12 mouse cellular contexts compared by ENCODE assay signal in the genomic region with DNA sequence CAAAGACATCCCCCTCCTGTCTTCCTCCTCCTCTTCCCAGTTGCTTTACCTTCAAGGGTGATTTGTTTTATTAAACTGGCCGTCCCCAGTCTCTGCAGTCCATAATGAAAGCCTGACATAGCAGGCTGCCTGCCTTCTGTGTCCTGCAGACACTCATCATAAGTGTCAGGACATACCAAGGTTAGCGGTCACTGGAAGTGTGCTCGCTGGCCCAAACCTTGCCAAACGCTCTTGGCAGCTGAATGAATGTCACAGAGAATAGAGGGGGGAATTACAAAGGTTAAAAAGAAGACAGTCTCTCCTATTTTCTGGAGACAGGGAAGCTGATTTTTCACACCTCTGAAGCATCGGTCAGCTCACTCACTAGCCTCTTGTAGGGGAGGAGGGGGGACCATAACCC. TPM values are rescaled to one million over a fixed set of nuclear protein-coding genes. Genes with fewer than 3 reads are reported as not detected.
DNase-seq lines count a peak whose midpoint lies in the region; ATAC-seq and TF ChIP-seq lines count a peak whose summit lies in the region.
"Had no signal": no experiment of that assay in that cellular context is flagged by ENCODE, and none has a peak within 500 bp of the region (broad histone marks: within the 10 kb centered on the region; RNA-seq: fewer than 3 reads in every experiment).

No protein-coding gene starts in this region.

- ATAC-seq in hindbrain, embryonic 16.5 days: no peak
- ATAC-seq in neural tube, embryonic 11.5 days (ENCODE audit: insufficient read depth, low FRiP score, low TSS enrichment): no peak
- ATAC-seq in heart, embryonic 15.5 days (replicated peaks; ENCODE audit: insufficient number of reproducible peaks, insufficient read depth, low FRiP score, low read depth): peak; percentile 59; the same call in 1 of the 2 replicates
- ATAC-seq in neural tube, embryonic 15.5 days (ENCODE audit: low FRiP score): peak; percentile 50; the same call in 1 of the 2 replicates
- no peak for ATAC-seq in liver, postnatal 0 days

- DNase-seq in hindbrain, embryonic 10.5 days (ENCODE audit: low spot score): no peak
- no peak for DNase-seq in neural tube, embryonic 11.5 days (ENCODE audit: low spot score)
- no peak for DNase-seq in neural tube, embryonic 10.5 days (ENCODE audit: extremely low spot score, low spot score)
- DNase-seq in liver, postnatal 0 days: no peak
- DNase-seq in urinary bladder, postnatal 36 days (ENCODE audit: low spot score in 2 of 2): no peak
- DNase-seq: cerebellum, postnatal 36 days; gastrocnemius, postnatal 14 days; kidney, adult 8-10 months had no signal

- H3K9ac ChIP-seq in hindbrain, embryonic 16.5 days (ENCODE audit: low read depth, low read length): no peak overlapping the region
- H3K9ac ChIP-seq in neural tube, embryonic 11.5 days (ENCODE audit: low read length): 0 out of 2 replicates have a peak overlapping the region, but pooled peaks have one; percentile 24
- H3K9ac ChIP-seq in heart, embryonic 15.5 days: peak overlapping the region; percentile 15; the same call in 1 of the 2 replicates
- no peak overlapping the region for H3K9ac ChIP-seq in neural tube, embryonic 15.5 days (replicated peaks)
- no peak overlapping the region for H3K9ac ChIP-seq in liver, postnatal 0 days (replicated peaks)
- H3K9ac ChIP-seq: liver, embryonic 15.5 days had no signal

- no peak overlapping the region; the same call in 1 of the 2 replicates for H3K4me3 ChIP-seq in hindbrain, embryonic 10.5 days
- H3K4me3 ChIP-seq in hindbrain, embryonic 16.5 days (ENCODE audit: low read length): no peak overlapping the region
- no peak overlapping the region for H3K4me3 ChIP-seq in neural tube, embryonic 11.5 days (ENCODE audit: low read depth, low read length)
- no peak overlapping the region for H3K4me3 ChIP-seq in heart, embryonic 15.5 days
- no peak overlapping the region for H3K4me3 ChIP-seq in neural tube, embryonic 15.5 days (replicated peaks)
- H3K4me3 ChIP-seq in liver, postnatal 0 days (ENCODE audit: low read depth, low read length): no peak overlapping the region
- H3K4me3 ChIP-seq: liver, embryonic 15.5 days had no signal

- peaks cover 2% of the 10 kb centered on the region; the same call in 1 of the 2 replicates for H3K27me3 ChIP-seq in hindbrain, embryonic 10.5 days (ENCODE audit: insufficient read depth, poor library complexity, severe bottlenecking)
- no peaks in the 10 kb centered on the region; the same call in 1 of the 2 replicates for H3K27me3 ChIP-seq in hindbrain, embryonic 16.5 days (replicated peaks; ENCODE audit: control insufficient read depth, insufficient read depth, low read length)
- no peaks in the 10 kb centered on the region for H3K27me3 ChIP-seq in neural tube, embryonic 11.5 days (ENCODE audit: control insufficient read depth, insufficient read depth, low read length)
- no peaks in the 10 kb centered on the region for H3K27me3 ChIP-seq in heart, embryonic 15.5 days
- H3K27me3 ChIP-seq in neural tube, embryonic 15.5 days (replicated peaks): no peaks in the 10 kb centered on the region
- H3K27me3 ChIP-seq in liver, postnatal 0 days (ENCODE audit: insufficient read depth, low read length): no peaks in the 10 kb centered on the region
- H3K27me3 ChIP-seq: liver, embryonic 15.5 days had no signal

- no peak overlapping the region for H3K4me2 ChIP-seq in hindbrain, embryonic 16.5 days (ENCODE audit: low read length)
- H3K4me2 ChIP-seq in neural tube, embryonic 11.5 days (ENCODE audit: low read depth): no peak overlapping the region
- H3K4me2 ChIP-seq in heart, embryonic 15.5 days: no peak overlapping the region
- H3K4me2 ChIP-seq in neural tube, embryonic 15.5 days: no peak overlapping the region
- H3K4me2 ChIP-seq in liver, postnatal 0 days (ENCODE audit: low read depth, low read length): no peak overlapping the region
- H3K4me2 ChIP-seq: liver, embryonic 15.5 days had no signal

- no peaks in the 10 kb centered on the region for H3K9me3 ChIP-seq in hindbrain, embryonic 10.5 days
- H3K9me3 ChIP-seq in hindbrain, embryonic 16.5 days (ENCODE audit: control insufficient read depth, low read length): no peaks in the 10 kb centered on the region
- no peaks in the 10 kb centered on the region for H3K9me3 ChIP-seq in neural tube, embryonic 11.5 days (ENCODE audit: control insufficient read depth, low read length)
- H3K9me3 ChIP-seq in heart, embryonic 15.5 days (replicated peaks): no peaks in the 10 kb centered on the region
- H3K9me3 ChIP-seq in neural tube, embryonic 15.5 days (replicated peaks): no peaks in the 10 kb centered on the region
- H3K9me3 ChIP-seq in liver, postnatal 0 days (ENCODE audit: low read length): no peaks in the 10 kb centered on the region
- H3K9me3 ChIP-seq: liver, embryonic 15.5 days had no signal

- TF ChIP-seq EP300 in liver, postnatal 0 days (IDR thresholded peaks at IDR 0.05; ENCODE audit: low read depth): no peak

- peaks cover 71% of the 10 kb centered on the region for H3K4me1 ChIP-seq in hindbrain, embryonic 10.5 days (replicated peaks)
- peaks cover 6% of the 10 kb centered on the region for H3K4me1 ChIP-seq in hindbrain, embryonic 16.5 days (ENCODE audit: control insufficient read depth, insufficient read depth, low read depth, low read length)
- peaks cover 24% of the 10 kb centered on the region for H3K4me1 ChIP-seq in neural tube, embryonic 11.5 days (ENCODE audit: control insufficient read depth, insufficient read depth, low read length)
- peaks cover 48% of the 10 kb centered on the region for H3K4me1 ChIP-seq in heart, embryonic 15.5 days (replicated peaks)
- H3K4me1 ChIP-seq in neural tube, embryonic 15.5 days: peaks cover 35% of the 10 kb centered on the region
- peaks cover 7% of the 10 kb centered on the region for H3K4me1 ChIP-seq in liver, postnatal 0 days (ENCODE audit: insufficient read depth)

- H3K27ac ChIP-seq in hindbrain, embryonic 10.5 days: peak overlapping the region; percentile 77
- H3K27ac ChIP-seq in hindbrain, embryonic 16.5 days (ENCODE audit: low read depth, low read length): no peak overlapping the region
- H3K27ac ChIP-seq in neural tube, embryonic 11.5 days (ENCODE audit: low read depth, low read length): 0 out of 2 replicates have a peak overlapping the region, but pooled peaks have one; percentile 21
- H3K27ac ChIP-seq in heart, embryonic 15.5 days: peak overlapping the region; percentile 94
- peak overlapping the region; percentile 28; the same call in 1 of the 2 replicates for H3K27ac ChIP-seq in neural tube, embryonic 15.5 days (replicated peaks)
- no peak overlapping the region for H3K27ac ChIP-seq in liver, postnatal 0 days (ENCODE audit: low read depth)
- H3K27ac ChIP-seq: liver, embryonic 15.5 days had no signal

- no peak for TF ChIP-seq CTCF in liver, postnatal 0 days (IDR thresholded peaks at IDR 0.05; ENCODE audit: low read depth)

- 23% methylated on average over 5 of the region's 5 CpGs for WGBS in hindbrain, embryonic 10.5 days
- 16% methylated on average over 5 of the region's 5 CpGs for WGBS in hindbrain, embryonic 16.5 days
- whole genome bisulfite sequencing in neural tube, embryonic 11.5 days: 23% methylated on average over 5 of the region's 5 CpGs
- WGBS in heart, embryonic 15.5 days: 32% methylated on average over 5 of the region's 5 CpGs
- 24% methylated on average over 5 of the region's 5 CpGs for WGBS in neural tube, embryonic 15.5 days
- WGBS in liver, postnatal 0 days (ENCODE audit: insufficient replicate concordance): 61% methylated on average over 5 of the region's 5 CpGs

- peaks cover 19% of the 10 kb centered on the region for H3K36me3 ChIP-seq in hindbrain, embryonic 10.5 days
- no peaks in the 10 kb centered on the region for H3K36me3 ChIP-seq in hindbrain, embryonic 16.5 days (ENCODE audit: control insufficient read depth, insufficient read depth, low read length)
- H3K36me3 ChIP-seq in neural tube, embryonic 11.5 days (ENCODE audit: control insufficient read depth, insufficient read depth, low read length): no peaks in the 10 kb centered on the region
- no peaks in the 10 kb centered on the region for H3K36me3 ChIP-seq in heart, embryonic 15.5 days
- H3K36me3 ChIP-seq in neural tube, embryonic 15.5 days: no peaks in the 10 kb centered on the region
- H3K36me3 ChIP-seq in liver, postnatal 0 days (replicated peaks; ENCODE audit: insufficient read depth, low read length): no peaks in the 10 kb centered on the region; the same call in 1 of the 2 replicates
- H3K36me3 ChIP-seq: liver, embryonic 15.5 days had no signal

RNA-seq across cellular contexts. Expression of gene Prox1, which starts 42.6 kb away (rescaled TPM):
- 7.5 and 9.4 TPM in 2 replicates for polyA plus RNA-seq in hindbrain, embryonic 10.5 days (2016; fragmentation: Nextera tagmentation; extraction: Ambion mirVana)
- 6.1 and 6.9 TPM in 2 replicates for polyA plus RNA-seq in hindbrain, embryonic 16.5 days (2015; fragmentation: Nextera tagmentation; extraction: Ambion mirVana)
- polyA plus RNA-seq in neural tube, embryonic 11.5 days (2014; fragmentation: Nextera tagmentation; extraction: Ambion mirVana): 11.6 and 13.9 TPM in 2 replicates
- 14.9 and 18.3 TPM in 2 replicates for polyA plus RNA-seq in heart, embryonic 15.5 days (2015; fragmentation: Nextera tagmentation; extraction: Ambion mirVana)
- polyA plus RNA-seq in neural tube, embryonic 15.5 days (2015; fragmentation: Nextera tagmentation; extraction: Ambion mirVana): 9.1 and 9.7 TPM in 2 replicates
- polyA plus RNA-seq in liver, postnatal 0 days (2015; fragmentation: Nextera tagmentation; extraction: Ambion mirVana): 10.0 and 11.8 TPM in 2 replicates

Comparison
In these comparisons a context has a peak if more than half of its experiments do, and no peak if none do; other contexts are left out.
1. H3K27ac ChIP-seq: peak in hindbrain, embryonic 10.5 days (single experiment), neural tube, embryonic 11.5 days (single experiment), heart, embryonic 15.5 days (single experiment) and neural tube, embryonic 15.5 days (single experiment); none in hindbrain, embryonic 16.5 days (single experiment) and liver, postnatal 0 days (single experiment).
2. ATAC-seq: peak in heart, embryonic 15.5 days (single experiment) and neural tube, embryonic 15.5 days (single experiment); none in hindbrain, embryonic 16.5 days (single experiment), neural tube, embryonic 11.5 days (single experiment) and liver, postnatal 0 days (single experiment).
3. H3K9ac ChIP-seq: peak in neural tube, embryonic 11.5 days (single experiment) and heart, embryonic 15.5 days (single experiment); none in hindbrain, embryonic 16.5 days (single experiment), neural tube, embryonic 15.5 days (single experiment) and liver, postnatal 0 days (single experiment).